Comparison of ENCODE assay signal across 8 mouse cellular contexts in the genomic region with DNA sequence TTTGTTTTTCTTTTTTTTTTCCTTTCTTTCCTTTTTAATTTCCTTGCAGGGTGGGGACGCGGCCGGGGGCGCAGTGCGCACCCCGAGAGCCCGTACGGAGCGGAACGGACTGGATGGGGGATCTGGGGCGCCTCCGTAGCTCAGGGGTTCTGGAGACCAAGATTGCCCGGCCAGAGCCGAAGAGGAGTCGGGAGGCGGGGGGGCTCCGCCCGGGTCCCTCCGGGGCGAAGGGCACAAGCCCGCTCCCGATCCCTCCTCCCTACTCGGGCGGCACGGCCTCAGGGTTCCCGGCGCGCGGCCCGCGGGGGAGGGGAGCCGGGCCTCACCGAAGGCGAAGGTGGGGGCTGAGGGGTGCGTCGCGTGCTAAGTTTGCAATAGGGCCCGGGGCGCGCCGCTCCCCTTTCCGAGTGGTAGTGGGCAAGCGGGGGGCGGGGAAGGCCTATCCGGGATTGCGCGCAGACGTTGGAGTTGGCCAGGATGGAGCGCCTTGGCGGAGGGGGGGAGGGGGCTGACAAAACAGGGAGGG. TPM values are rescaled to one million over a fixed set of nuclear protein-coding genes. Genes with fewer than 3 reads are reported as not detected.
DNase-seq lines count a peak whose midpoint lies in the region; ATAC-seq and TF ChIP-seq lines count a peak whose summit lies in the region.

No protein-coding gene starts in this region.

- H3K27ac ChIP-seq in cortical plate, adult 2 months (ENCODE audit: insufficient read depth, low read length), result peak overlapping the region; percentile 98

- peaks cover 6% of the 10 kb centered on the region for H3K4me1 ChIP-seq in cortical plate, adult 2 months (ENCODE audit: control insufficient read depth, insufficient read depth, low read length)
- peaks cover 31% of the 10 kb centered on the region for H3K4me1 ChIP-seq in lung, adult 2 months (ENCODE audit: control insufficient read depth, insufficient read depth, low read length)

- H3ac ChIP-seq in C2C12 (ENCODE audit: control insufficient read depth, insufficient read length, low read depth), result peak overlapping the region; percentile 88

- TF ChIP-seq CTCF in C2C12 (IDR thresholded peaks at IDR 0.05; ENCODE audit: control insufficient read depth, insufficient read depth, insufficient read length), result no peak
- no peak for TF ChIP-seq CTCF in cortical plate, adult 2 months (IDR thresholded peaks at IDR 0.05; ENCODE audit: extremely low read depth, insufficient read depth, low read length)
- TF ChIP-seq CTCF in lung, adult 2 months (IDR thresholded peaks at IDR 0.05; ENCODE audit: insufficient read depth, low read length), result no peak

- peaks cover 39% of the 10 kb centered on the region for H3K79me3 ChIP-seq in C2C12 (ENCODE audit: low read depth)

- peak overlapping the region; percentile 96 for H3K4me3 ChIP-seq in C2C12 (ENCODE audit: insufficient read depth, poor library complexity, severe bottlenecking)
- H3K4me3 ChIP-seq in cortical plate, adult 2 months (ENCODE audit: insufficient read depth, low read length), result peak overlapping the region; percentile 97
- peak overlapping the region; percentile 74 for H3K4me3 ChIP-seq in lung, adult 2 months (replicated peaks; ENCODE audit: extremely low read depth, low read depth, low read length)

- no peaks in the 10 kb centered on the region for H3K27me3 ChIP-seq in C2C12 (ENCODE audit: control insufficient read depth, insufficient read depth, insufficient read length)

- no peak for TF ChIP-seq POLR2A in cortical plate, adult 2 months (IDR thresholded peaks at IDR 0.05; ENCODE audit: extremely low read depth, insufficient read depth, low read length)
- no peak for TF ChIP-seq POLR2A in lung, adult 2 months (IDR thresholded peaks at IDR 0.05; ENCODE audit: borderline replicate concordance, extremely low read depth, low read depth, low read length)

- DNase-seq in heart, adult 8-10 months (ENCODE audit: low spot score), result peak; percentile 57
- peak; percentile 89 to 91 for DNase-seq in kidney, adult 8-10 months
- DNase-seq in lung, adult 2 months, result peak; percentile 80
- peak; percentile 84 for DNase-seq in ovary, postnatal 36 days (ENCODE audit: low spot score)
- DNase-seq in urinary bladder, postnatal 10 days (ENCODE audit: low spot score), result peak; percentile 50

- peaks cover 4% of the 10 kb centered on the region for H3K36me3 ChIP-seq in C2C12 (ENCODE audit: control insufficient read depth, insufficient read depth)

- H3K79me2 ChIP-seq in C2C12 (ENCODE audit: control insufficient read depth, insufficient read depth), result peaks cover 41% of the 10 kb centered on the region

- ATAC-seq in activated CD4-positive, CD25-positive, alpha-beta regulatory T cell, adult 4 months, result peak; percentile 15

- under 1% methylated on average over 46 of the region's 50 CpGs for WGBS in lung, adult 2 months

TF ChIP-seq in C2C12, 6 proteins besides CTCF, POLR2A, EP300 and RAD21:
- TF ChIP-seq MYOD1 (IDR thresholded peaks at IDR 0.05; ENCODE audit: control insufficient read depth, insufficient read length, low read depth) (no peak), USF1 (IDR thresholded peaks at IDR 0.05; ENCODE audit: low read depth) (no peak)

RNA-seq across cellular contexts. Expression of gene Zbtb7a, which starts 1.7 kb away (rescaled TPM):
- 19.9 TPM for polyA plus RNA-seq in C2C12 (2012; fragmentation: generic; extraction: Trizol)
- 10 to 100 TPM; 10.7 to 12.4 TPM for polyA plus RNA-seq in activated CD4-positive, CD25-positive, alpha-beta regulatory T cell, adult 4 months (2017; shearing (Covaris generic))
- 46.9 and 49.9 TPM in 2 replicates for polyA plus RNA-seq in cortical plate, adult 2 months (2012; rRNA removed)
- total RNA-seq in heart, adult 8-10 months (2022), result 10 to 100 TPM; 39.4 to 41.9 (median 40.7) TPM
- 66.7 and 83.6 TPM in 2 replicates for polyA plus RNA-seq in lung, adult 2 months (2012; rRNA removed)

RNA-seq across cellular contexts. Expression of gene Pias4, which starts 31.0 kb away (rescaled TPM):
- 31.6 TPM for polyA plus RNA-seq in C2C12 (2012; fragmentation: generic; extraction: Trizol)
- 10 to 100 TPM; 17.6 to 23.8 TPM for polyA plus RNA-seq in activated CD4-positive, CD25-positive, alpha-beta regulatory T cell, adult 4 months (2017; shearing (Covaris generic))
- polyA plus RNA-seq in cortical plate, adult 2 months (2012; rRNA removed), result 21.3 and 22.5 TPM in 2 replicates
- 10 to 100 TPM; 16.8 to 18.6 (median 17.0) TPM for total RNA-seq in heart, adult 8-10 months (2022)
- polyA plus RNA-seq in lung, adult 2 months (2012; rRNA removed), result 33.0 and 40.0 TPM in 2 replicates

RNA-seq across cellular contexts. Expression of gene Map2k2, which starts 31.1 kb away (rescaled TPM):
- polyA plus RNA-seq in C2C12 (2012; fragmentation: generic; extraction: Trizol), result 92.2 TPM
- polyA plus RNA-seq in activated CD4-positive, CD25-positive, alpha-beta regulatory T cell, adult 4 months (2017; shearing (Covaris generic)), result 10 to 100 TPM; 21.3 to 26.5 TPM
- 192 and 201 TPM in 2 replicates for polyA plus RNA-seq in cortical plate, adult 2 months (2012; rRNA removed)
- 100 to 1,000 TPM; 110 to 137 (median 130) TPM for total RNA-seq in heart, adult 8-10 months (2022)
- polyA plus RNA-seq in lung, adult 2 months (2012; rRNA removed), result 147 and 176 TPM in 2 replicates

RNA-seq across cellular contexts. Expression of gene Creb3l3, which starts 38.1 kb away (rescaled TPM):
- polyA plus RNA-seq in C2C12 (2012; fragmentation: generic; extraction: Trizol), result 0.06 TPM
- not detected for polyA plus RNA-seq in activated CD4-positive, CD25-positive, alpha-beta regulatory T cell, adult 4 months (2017; shearing (Covaris generic))
- 0.42 TPM in 2 replicates for polyA plus RNA-seq in cortical plate, adult 2 months (2012; rRNA removed)
- under 1 TPM in 3 of 4 experiments, not detected in 1; 0.14 to 0.53 (median 0.27) TPM for total RNA-seq in heart, adult 8-10 months (2022)
- 0.15 and 0.47 TPM in 2 replicates for polyA plus RNA-seq in lung, adult 2 months (2012; rRNA removed)

RNA-seq across cellular contexts. Expression of gene Eef2, which starts 39.7 kb away (rescaled TPM):
- 2,537 TPM for polyA plus RNA-seq in C2C12 (2012; fragmentation: generic; extraction: Trizol)
- polyA plus RNA-seq in activated CD4-positive, CD25-positive, alpha-beta regulatory T cell, adult 4 months (2017; shearing (Covaris generic)), result 1,000 to 10,000 TPM in 1 of 2 experiments, 100 to 1,000 TPM in 1; 933 to 1,303 TPM
- 1,040 and 1,088 TPM in 2 replicates for polyA plus RNA-seq in cortical plate, adult 2 months (2012; rRNA removed)
- total RNA-seq in heart, adult 8-10 months (2022), result 1,000 to 10,000 TPM; 1,076 to 1,267 (median 1,170) TPM
- 1,377 and 1,420 TPM in 2 replicates for polyA plus RNA-seq in lung, adult 2 months (2012; rRNA removed)

Comparison
In these comparisons a context has a peak if more than half of its experiments do, and no peak if none do; other contexts are left out.
1. Peak in every context shown above with its lines: DNase-seq, ATAC-seq, H3K4me3 ChIP-seq and H3K27ac ChIP-seq.